ENCODE assay signal across 25 mouse cellular contexts in the genomic region with DNA sequence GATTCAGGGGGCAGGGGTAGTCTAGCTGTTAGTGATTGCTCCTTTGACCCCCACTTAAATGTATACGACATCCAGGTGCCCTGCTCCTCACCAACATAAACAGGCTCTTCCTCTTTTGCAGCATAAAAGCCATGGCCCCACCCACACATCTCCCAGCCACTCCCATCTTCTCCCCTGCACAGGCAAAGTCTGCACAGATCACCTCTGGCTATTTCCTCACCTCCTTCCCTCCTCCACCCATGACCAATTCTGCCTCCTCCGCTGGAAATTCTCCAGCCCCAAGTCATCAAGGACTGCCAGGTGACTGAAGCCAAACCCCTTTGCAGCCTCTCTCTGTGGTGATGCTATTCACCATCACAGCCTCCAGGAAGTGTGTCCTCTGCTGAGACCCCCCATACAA.
DNase-seq lines count a peak whose midpoint lies in the region; ATAC-seq and TF ChIP-seq lines count a peak whose summit lies in the region.
"Had no signal": no experiment of that assay in that cellular context is flagged by ENCODE, and none has a peak within 500 bp of the region (broad histone marks: within the 10 kb centered on the region; RNA-seq: fewer than 3 reads in every experiment).

No protein-coding gene starts in this region.

- H3K9me3 ChIP-seq in kidney, embryonic 14.5 days (ENCODE audit: control insufficient read depth, low read length): no peaks in the 10 kb centered on the region
- no peaks in the 10 kb centered on the region for H3K9me3 ChIP-seq in ES-Bruce4 (replicated peaks; ENCODE audit: control insufficient read depth, insufficient read depth, low read length, poor library complexity, severe bottlenecking)
- H3K9me3 ChIP-seq: embryonic facial prominence, embryonic 10.5 days; forebrain, embryonic 10.5 days; hindbrain, embryonic 12.5 days had no signal

- WGBS in kidney, embryonic 14.5 days: 26% methylated on average over 2 of the region's 2 CpGs
- WGBS in kidney, adult 2 months: 30% methylated on average over 2 of the region's 2 CpGs

- no peak overlapping the region for H3K27ac ChIP-seq in kidney, embryonic 14.5 days (ENCODE audit: low read depth, low read length)
- H3K27ac ChIP-seq in kidney, adult 2 months (ENCODE audit: insufficient read depth, low read depth, low read length): no peak overlapping the region
- H3K27ac ChIP-seq in ES-Bruce4 (ENCODE audit: insufficient read depth, low read length): no peak overlapping the region
- H3K27ac ChIP-seq: embryonic facial prominence, embryonic 10.5 days; forebrain, embryonic 10.5 days; gastrocnemius, adult 2 months; heart, adult 2 months; hindbrain, embryonic 12.5 days had no signal

- no peaks in the 10 kb centered on the region for H3K36me3 ChIP-seq in kidney, embryonic 14.5 days (ENCODE audit: control insufficient read depth, insufficient read depth, low read length)
- H3K36me3 ChIP-seq in kidney, adult 2 months (ENCODE audit: control insufficient read depth, insufficient read depth, low read length): no peaks in the 10 kb centered on the region
- H3K36me3 ChIP-seq in ES-Bruce4 (ENCODE audit: control insufficient read depth, insufficient read depth, low read length, poor library complexity, severe bottlenecking): no peaks in the 10 kb centered on the region
- H3K36me3 ChIP-seq: embryonic facial prominence, embryonic 10.5 days; forebrain, embryonic 10.5 days; hindbrain, embryonic 12.5 days had no signal

- no peaks in the 10 kb centered on the region for H3K27me3 ChIP-seq in kidney, embryonic 14.5 days (ENCODE audit: control insufficient read depth, insufficient read depth, low read length)
- no peaks in the 10 kb centered on the region for H3K27me3 ChIP-seq in kidney, adult 2 months (replicated peaks; ENCODE audit: control insufficient read depth, insufficient read depth, low read length)
- no peaks in the 10 kb centered on the region for H3K27me3 ChIP-seq in ES-Bruce4 (ENCODE audit: control insufficient read depth, insufficient read depth, low read length, poor library complexity, severe bottlenecking)
- H3K27me3 ChIP-seq: hindbrain, embryonic 12.5 days had no signal

- no peak for TF ChIP-seq POLR2A in kidney, adult 2 months (IDR thresholded peaks at IDR 0.05; ENCODE audit: low read depth, low read length)
- TF ChIP-seq POLR2A in ES-Bruce4 (IDR thresholded peaks at IDR 0.05; ENCODE audit: insufficient read depth, low read length): no peak

- ATAC-seq in kidney, embryonic 14.5 days (ENCODE audit: low FRiP score, low TSS enrichment): peak; percentile 52; the same call in 1 of the 2 replicates
- ATAC-seq: CD4-positive, CD25-positive, alpha-beta regulatory T cell, adult 4 months; forebrain, embryonic 14.5 days; hindbrain, embryonic 16.5 days; inflammation-experienced regulatory T-cells, adult 6 months had no signal

- intact Hi-C loops in left cerebral cortex, postnatal 36 days (cut with DNase I): no loop called here

- TF ChIP-seq EP300 in ES-Bruce4 (IDR thresholded peaks at IDR 0.05; ENCODE audit: insufficient read depth, low read depth, low read length): 0 out of 2 replicates have a peak, but pooled peaks have one; percentile 30

- H3K9ac ChIP-seq in kidney, embryonic 14.5 days (ENCODE audit: low read depth, low read length): no peak overlapping the region
- no peak overlapping the region for H3K9ac ChIP-seq in ES-Bruce4 (ENCODE audit: low read depth, poor library complexity, severe bottlenecking)
- H3K9ac ChIP-seq: hindbrain, embryonic 12.5 days had no signal

- no peaks in the 10 kb centered on the region for H3K4me1 ChIP-seq in kidney, embryonic 14.5 days (ENCODE audit: control insufficient read depth, insufficient read depth, low read length)
- no peaks in the 10 kb centered on the region for H3K4me1 ChIP-seq in kidney, adult 2 months (ENCODE audit: control insufficient read depth, insufficient read depth, low read length)
- no peaks in the 10 kb centered on the region for H3K4me1 ChIP-seq in ES-Bruce4 (ENCODE audit: control insufficient read depth, insufficient read depth, low read length)
- H3K4me1 ChIP-seq: hindbrain, embryonic 12.5 days had no signal

- H3K4me2 ChIP-seq in kidney, embryonic 14.5 days (replicated peaks; ENCODE audit: low read depth, low read length): no peak overlapping the region
- H3K4me2 ChIP-seq: hindbrain, embryonic 12.5 days had no signal

- TF ChIP-seq CTCF in kidney, adult 2 months (conservative IDR thresholded peaks at IDR 0.05; ENCODE audit: insufficient read depth, insufficient read length, low read depth, low read length): no peak
- no peak for TF ChIP-seq CTCF in ES-Bruce4 (IDR thresholded peaks at IDR 0.05; ENCODE audit: low read depth, low read length)

- DNase-seq in heart, adult 11 months: peak; percentile 75
- no peak for DNase-seq in heart, adult 8-10 months (ENCODE audit: low spot score)
- no peak for DNase-seq in kidney, adult 2 months
- peak; percentile 8 for DNase-seq in R1 (ENCODE audit: low read depth, low spot score)
- no peak for DNase-seq in left cerebral cortex, postnatal 36 days (ENCODE audit: low spot score in 2 of 2)
- no peak for DNase-seq in gastrocnemius, adult 8-10 months (ENCODE audit: low spot score in 2 of 2)
- DNase-seq: adrenal gland, adult 8-10 months; adrenal gland, postnatal 36 days; B cell, adult 2 months; cerebellum, adult 2 months; cerebellum, postnatal 10 days; gastrocnemius, adult 2 months; gastrocnemius, postnatal 36 days; heart, adult 2 months; heart, postnatal 10 days; heart, postnatal 4 days had no signal

- H3K4me3 ChIP-seq in kidney, embryonic 14.5 days (ENCODE audit: low read length): no peak overlapping the region
- H3K4me3 ChIP-seq in kidney, adult 2 months (ENCODE audit: insufficient read depth, low read depth, low read length): no peak overlapping the region
- no peak overlapping the region for H3K4me3 ChIP-seq in ES-Bruce4 (ENCODE audit: low read depth, low read length)
- H3K4me3 ChIP-seq: embryonic facial prominence, embryonic 10.5 days; forebrain, embryonic 10.5 days; gastrocnemius, adult 2 months; heart, adult 2 months; hindbrain, embryonic 12.5 days had no signal

Comparison
In these comparisons a context has a peak if more than half of its experiments do, and no peak if none do; other contexts are left out.
1. DNase-seq: peak in heart, adult 11 months (single experiment) and R1 (single experiment); none in heart, adult 8-10 months (single experiment), kidney, adult 2 months (single experiment), left cerebral cortex, postnatal 36 days (0 of 2) and gastrocnemius, adult 8-10 months (0 of 2).